Mouse (Mus musculus) natural killer cell, adult 2 months (primary cell): ENCODE results near the gene 4930544D05Rik.

Experiments used
- DNase-seq, 2 experiments: peaks; one replicate each; pipeline ENCODE4 v3.0.0; 2022; ENCODE audit warnings: low spot score in 2 of 2

4930544D05Rik gene

GRCm38 (mm10) chr11:70641241-70641640 lies 25.6 kb downstream of the 4930544D05Rik start:
- no peak for DNase-seq

DNA sequence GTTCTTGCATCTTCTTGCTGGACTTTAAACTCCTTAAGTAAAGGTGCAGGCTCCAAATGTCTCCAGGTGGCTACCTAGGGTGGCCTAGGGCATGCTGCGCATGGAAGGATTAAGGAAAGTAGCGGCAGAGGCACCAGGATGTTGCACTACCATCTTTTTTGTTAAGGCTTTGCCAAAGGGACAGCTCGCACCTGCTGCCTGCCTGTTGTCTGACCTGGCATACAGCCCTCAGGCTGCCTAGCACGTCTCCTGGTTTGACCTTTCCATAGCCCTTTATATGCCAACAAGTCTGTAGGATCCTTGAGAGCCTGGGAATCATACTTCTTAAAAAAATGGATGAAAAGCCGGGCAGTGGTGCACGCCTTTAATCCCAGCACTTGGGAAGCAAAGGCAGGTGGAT lies 27.4 kb downstream of the 4930544D05Rik start:
- no peak for DNase-seq

DNA sequence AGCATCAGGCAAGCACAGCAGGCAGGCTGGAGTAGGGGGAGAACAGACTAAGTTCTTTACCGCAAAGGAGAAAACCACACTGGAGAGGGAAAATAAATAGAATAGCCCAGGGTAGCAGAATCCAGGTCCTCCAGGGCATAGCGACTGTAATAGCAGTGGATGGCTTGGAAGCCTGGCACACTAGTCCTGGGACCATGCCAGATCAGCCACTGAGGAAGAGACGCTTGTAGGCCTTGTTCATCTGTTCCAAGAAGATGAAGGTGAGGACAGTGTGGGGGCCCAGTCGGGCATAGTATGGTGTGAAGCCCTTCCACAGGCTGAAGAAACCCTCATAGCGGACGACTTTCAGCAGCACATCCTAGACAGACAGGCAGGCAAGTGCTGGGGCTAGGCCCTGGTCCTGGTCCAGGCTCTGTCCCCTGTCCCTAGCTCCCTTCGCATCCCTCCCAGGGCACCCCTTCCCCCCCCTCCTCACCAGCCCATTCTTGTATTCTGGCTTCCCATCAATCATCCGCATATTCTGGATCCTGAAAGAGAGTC lies 29.0 kb downstream of the 4930544D05Rik start:
- DNase-seq = no peak

GRCm38 (mm10) chr11:70645461-70646258 lies 30.0 kb downstream of the 4930544D05Rik start:
- no peak for DNase-seq

DNA sequence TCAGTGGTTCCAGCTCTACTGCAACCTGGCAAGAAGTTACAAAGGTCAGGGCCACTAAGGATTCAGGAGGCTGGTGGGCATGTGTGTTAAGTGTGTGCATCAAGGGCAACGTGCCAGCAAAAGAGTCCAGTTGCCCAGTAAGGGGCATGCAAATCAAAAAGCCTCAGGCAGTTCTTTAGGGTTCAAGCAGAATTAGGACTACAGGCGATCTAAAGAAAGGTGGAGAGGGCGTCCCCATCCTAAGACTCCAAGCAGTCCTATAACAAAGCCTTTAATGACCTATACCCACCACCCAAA lies 30.6 kb downstream of the 4930544D05Rik start:
- no peak for DNase-seq

DNA sequence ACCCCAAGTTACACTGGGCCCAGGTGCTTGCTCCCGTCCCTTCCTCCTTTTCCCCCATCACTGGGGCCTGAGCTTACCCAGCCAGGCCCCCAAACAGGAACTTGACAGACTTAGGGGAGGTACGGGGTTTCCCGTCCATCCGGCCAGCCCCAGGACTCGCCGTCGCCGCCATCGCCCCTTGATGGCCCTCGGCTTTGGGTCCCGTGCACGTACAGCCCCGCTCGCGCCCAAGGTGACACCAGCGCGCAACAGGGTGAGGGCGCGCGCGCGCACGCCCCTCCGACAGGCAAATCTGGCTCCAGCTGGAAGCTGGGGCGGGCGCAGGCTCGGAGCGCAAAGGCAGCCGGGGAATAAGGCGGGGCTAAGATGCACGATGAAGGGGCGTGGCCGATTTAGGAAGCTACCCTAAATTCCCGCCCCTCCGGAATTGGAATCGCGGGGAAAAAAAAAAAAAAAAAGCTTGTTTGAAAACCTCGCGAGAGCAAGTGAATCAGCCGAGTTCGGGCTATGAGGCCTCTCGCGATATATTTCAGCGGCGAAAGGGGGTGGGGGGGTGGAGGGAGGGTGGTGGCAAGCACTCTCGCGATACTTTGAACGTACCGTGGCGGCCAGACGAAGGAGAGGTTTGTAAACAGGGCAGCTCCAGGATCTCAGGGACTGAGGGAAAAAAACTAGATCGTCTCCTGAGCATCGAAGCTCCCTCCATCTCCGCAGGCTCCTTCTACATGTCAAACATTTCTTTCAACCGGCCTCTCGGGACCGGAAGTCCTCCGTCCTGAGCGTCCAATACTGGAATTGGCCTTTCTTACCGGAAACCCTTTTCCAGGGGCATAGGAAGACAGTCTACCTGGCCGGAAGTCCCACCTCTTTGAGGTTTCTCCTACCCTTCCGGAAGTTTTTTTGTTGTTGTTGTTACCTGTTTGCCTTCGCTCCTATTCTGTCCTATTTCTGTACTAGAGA lies 31.3 kb downstream of the 4930544D05Rik start, which contains the start of the genes Rnf167 and Slc25a11:
Gene Rnf167, plus strand, starts transcription at position 545 of the 960 bp plus-strand sequence.
Gene Slc25a11, minus strand, starts transcription at position 789 of the 960 bp plus-strand sequence.
- peak; percentile 93 to 95 for DNase-seq

DNA sequence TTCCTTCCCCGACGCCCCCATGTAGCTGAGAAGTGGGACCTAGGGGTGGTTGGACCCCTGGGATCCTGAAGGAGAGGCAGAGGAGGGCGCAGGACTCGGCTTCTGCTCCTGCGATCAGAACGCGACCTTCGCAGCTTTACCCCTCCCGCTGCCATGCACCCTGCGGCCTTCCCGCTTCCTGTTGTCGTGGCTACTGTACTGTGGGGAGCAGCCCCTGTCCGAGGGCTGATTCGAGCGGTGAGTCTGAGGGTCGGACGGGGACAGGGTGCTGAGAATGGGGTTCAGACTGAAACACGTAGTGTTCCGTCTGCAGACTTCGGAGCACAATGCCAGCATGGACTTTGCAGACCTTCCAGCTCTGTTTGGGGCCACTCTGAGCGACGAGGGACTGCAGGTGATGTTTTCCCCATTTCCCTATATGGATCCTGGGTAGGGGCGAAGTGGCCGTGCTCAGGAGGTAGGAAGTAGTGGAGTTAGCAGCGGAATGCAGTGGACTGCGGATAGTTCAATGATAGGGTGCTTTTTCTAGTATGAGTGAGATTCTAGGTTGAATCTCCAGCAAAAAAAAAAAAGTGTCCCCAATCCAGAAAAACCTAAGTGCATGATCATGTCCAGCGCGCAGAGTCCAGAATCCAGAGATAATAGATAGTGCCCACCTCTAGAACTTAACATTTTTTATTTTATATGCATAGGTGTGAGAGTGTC lies 32.2 kb downstream of the 4930544D05Rik start:
- peak in 1 of 2 experiments; percentile 23 for DNase-seq

DNA sequence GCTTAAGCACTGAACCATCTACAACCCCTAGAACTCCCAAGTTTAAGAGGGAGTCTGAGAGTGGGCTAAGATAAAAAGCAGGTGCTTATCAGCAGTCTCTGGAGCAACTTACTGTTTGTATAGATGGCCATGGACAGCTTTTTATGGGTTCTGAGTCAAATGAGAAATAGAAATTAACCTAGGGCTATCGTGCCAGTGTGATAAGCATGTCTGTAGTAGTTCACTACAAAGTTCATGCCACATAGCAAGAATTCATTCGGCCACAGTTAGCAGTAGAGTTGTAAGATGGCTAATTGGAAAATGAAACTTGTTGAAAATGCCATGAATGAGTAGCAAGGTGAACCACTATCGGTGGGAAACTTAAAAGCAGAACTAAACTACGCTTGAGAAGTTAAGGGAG lies 32.9 kb downstream of the 4930544D05Rik start:
- DNase-seq = peak in 1 of 2 experiments; percentile 21

DNA sequence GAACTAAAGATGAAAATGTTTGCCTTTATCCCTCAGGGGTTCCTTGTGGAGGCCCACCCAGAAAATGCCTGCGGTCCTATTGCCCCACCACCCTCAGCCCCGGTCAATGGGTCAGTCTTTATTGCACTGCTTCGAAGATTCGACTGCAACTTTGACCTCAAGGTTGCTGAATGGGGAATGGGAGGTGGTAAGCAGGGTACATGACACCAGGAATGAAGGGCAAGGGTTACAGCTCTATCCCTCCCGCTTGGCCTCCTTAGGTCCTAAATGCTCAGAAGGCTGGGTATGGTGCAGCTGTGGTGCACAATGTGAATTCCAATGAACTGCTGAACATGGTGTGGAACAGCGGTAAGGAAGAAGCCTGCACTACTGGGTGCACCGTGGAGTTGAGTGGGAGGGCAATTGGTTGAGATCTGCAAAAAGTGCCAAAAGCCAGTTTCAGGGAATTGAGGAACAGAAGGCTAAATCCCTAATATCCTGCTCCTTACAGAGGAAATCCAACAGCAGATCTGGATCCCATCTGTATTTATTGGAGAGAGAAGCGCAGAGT lies 33.6 kb downstream of the 4930544D05Rik start:
- DNase-seq = no peak

- peak in 1 of 2 experiments; percentile 57 for DNase-seq
These were observed 34.9 kb downstream of the 4930544D05Rik start for GRCm38 (mm10) chr11:70650322-70651175.

DNA sequence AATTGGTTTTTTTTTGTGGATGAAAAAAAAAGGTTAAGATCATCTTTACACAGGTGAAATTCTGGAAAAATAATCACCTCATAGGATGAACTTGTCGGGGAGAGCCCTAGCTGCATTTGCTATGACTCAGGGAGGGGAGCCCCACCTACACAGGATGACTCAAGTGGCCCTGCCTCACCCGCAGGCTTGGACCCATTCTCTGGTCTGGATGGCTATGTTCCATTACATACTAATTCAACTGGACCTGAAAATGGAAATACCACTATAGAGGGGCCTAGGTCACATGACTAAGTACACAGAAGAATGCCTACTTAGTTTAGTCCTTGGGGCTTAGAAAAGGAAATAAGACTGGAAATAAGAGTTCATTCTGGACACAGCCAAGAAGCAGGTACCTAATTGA lies 35.7 kb downstream of the 4930544D05Rik start:
- peak; percentile 47 to 59 for DNase-seq

DNA sequence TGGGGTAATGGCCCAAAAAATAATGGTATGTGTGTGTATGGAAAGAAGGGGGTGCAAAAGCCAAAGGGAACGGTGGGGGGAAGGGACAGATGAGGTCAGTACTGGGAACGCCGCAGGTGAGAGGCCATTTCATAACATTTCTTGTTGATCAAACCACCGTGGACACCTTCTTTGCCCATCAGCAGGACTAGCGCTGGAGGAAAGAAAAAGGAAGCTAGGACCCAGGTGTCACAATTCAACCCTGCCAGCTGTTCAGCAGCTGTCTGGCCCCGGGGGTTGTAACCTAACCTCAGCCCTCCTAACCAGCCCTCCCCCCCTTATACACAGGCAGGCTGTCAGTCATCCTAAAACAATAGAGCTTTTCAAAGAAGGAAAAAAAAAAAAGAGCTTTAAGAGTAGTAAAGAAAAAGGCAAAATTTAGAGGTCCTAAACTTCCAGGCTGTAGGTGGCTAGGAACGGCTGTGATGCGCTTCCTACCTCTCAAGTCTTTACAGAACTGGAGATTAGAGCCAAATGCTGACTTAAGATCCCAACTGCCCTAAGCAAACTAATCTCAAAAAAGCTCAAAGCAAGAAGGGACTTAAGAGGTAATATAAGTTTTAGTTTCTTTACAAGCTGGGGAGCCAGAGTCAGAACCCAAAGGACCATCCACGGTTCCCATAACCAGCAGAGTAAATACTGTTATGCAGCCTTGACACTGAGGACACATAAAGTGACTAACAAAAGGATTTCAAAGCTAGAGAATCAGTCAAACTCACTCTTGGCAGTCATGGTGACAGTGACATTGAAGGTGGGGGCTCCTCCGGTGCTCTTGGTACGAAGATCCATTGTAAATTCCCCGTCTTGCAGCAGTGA lies 36.6 kb downstream of the 4930544D05Rik start:
- DNase-seq = peak in 1 of 2 experiments; percentile 40

- DNase-seq = peak in 1 of 2 experiments; percentile 29
These were observed 37.3 kb downstream of the 4930544D05Rik start for GRCm38 (mm10) chr11:70652884-70653344.

DNA sequence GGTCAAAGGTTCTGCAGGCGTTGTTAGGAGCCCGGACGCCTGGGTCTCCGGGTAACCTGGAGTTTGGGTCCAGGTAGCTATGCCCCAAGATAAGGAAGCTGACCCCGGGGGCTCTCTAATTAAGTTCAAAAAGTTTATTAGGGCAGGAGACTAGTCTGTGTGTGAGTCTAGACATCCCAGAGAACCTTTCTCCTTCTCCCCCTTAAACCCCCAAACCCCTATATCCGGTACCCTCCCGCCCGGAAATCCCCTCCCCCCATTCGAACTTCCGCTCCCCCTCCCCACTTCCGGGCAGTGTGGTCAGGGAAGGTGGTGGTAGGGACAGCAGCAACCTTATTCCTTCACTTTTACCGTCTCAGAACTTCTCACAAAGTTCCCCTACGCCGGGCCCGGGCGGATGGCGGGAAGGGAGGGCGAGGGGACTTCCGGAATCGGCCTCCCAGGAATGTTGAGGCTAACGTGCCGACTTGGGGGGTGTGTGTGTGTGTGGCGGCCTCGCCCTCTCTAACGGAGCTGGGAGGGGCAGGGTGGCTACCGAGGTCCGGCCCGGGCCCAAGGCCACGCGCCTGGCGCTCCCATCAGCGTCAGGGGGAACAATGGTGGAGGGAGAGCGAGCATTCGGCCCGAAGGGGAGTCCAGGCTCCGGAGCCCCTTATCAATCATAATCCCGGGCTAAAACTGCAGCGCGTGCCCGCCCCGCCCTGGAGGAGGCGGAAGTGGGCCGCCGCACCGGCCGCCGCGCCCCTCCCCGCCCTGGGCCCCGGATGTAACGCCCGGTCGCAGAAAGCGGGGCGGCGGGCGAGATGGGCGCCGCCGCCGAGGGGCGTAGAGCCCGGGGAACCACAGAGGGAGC lies 37.9 kb downstream of the 4930544D05Rik start:
- DNase-seq = peak; percentile 68 to 82

DNA sequence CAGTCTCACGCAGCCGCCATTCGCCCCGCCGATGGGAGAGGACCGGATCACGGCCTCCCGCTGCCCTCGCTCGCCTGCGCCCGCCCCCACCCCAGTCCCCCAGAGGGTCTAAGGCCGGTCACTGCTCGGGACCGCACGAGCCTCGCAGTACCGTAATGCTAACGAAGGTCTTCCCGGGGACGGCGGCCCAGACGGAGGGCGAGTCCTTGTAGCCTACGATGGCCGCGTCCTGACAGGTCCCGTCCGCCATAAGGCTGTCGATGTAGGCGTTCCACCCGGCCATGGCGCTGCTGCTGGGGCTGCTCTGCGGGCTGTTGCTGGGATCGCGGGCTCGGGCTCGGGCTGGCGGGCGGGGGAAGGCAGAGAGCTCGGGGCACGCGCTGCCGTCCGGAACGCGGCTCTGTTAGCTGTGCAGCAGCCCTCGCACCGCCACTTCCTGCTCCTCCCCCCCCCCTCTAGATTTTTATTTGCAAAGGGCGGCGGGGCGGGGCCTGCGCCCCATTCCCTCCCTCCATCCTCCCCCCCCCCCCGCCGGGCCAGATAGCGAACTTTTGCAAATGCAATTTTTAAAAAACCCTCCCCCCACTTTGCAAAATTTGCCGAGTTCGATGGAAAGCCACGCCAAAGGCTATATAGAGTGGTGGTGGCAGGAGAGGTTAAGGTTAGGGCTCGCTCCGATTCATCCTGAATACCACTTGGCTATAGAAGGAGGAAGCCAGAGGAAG lies 38.7 kb downstream of the 4930544D05Rik start, which contains the start of gene Pfn1:
Gene Pfn1, minus strand, starts transcription at position 447 of the 725 bp plus-strand sequence.
- peak; percentile 65 to 81 for DNase-seq

GRCm38 (mm10) chr11:70654923-70655570 lies 39.4 kb downstream of the 4930544D05Rik start:
- DNase-seq = peak; percentile 71 to 75
